Comparison of ENCODE assay signal across 21 mouse cellular contexts in genomic region chr15:99891355-99891754, GRCm38 (mm10). TPM values are rescaled to one million over a fixed set of nuclear protein-coding genes. Genes with fewer than 3 reads are reported as not detected.
DNase-seq lines count a peak whose midpoint lies in the region; ATAC-seq and TF ChIP-seq lines count a peak whose summit lies in the region.
"Had no signal": no experiment of that assay in that cellular context is flagged by ENCODE, and none has a peak within 500 bp of the region (broad histone marks: within the 10 kb centered on the region; RNA-seq: fewer than 3 reads in every experiment).

No protein-coding gene starts in this region.

- H3K9ac ChIP-seq in kidney, embryonic 14.5 days (ENCODE audit: low read depth, low read length) = no peak overlapping the region
- H3K9ac ChIP-seq in lung, postnatal 0 days (replicated peaks; ENCODE audit: low read depth) = no peak overlapping the region
- H3K9ac ChIP-seq: hindbrain, embryonic 14.5 days; neural tube, embryonic 15.5 days had no signal

- H3K27ac ChIP-seq in kidney, adult 2 months (ENCODE audit: insufficient read depth, low read depth, low read length) = peak overlapping the region; percentile 86; the same call in 1 of the 2 replicates
- H3K27ac ChIP-seq in kidney, embryonic 14.5 days (ENCODE audit: low read depth, low read length) = no peak overlapping the region
- H3K27ac ChIP-seq in lung, postnatal 0 days (ENCODE audit: low read length) = no peak overlapping the region
- H3K27ac ChIP-seq: forebrain, embryonic 10.5 days; hindbrain, embryonic 14.5 days; neural tube, embryonic 15.5 days had no signal

- H3ac ChIP-seq in myocyte (ENCODE audit: control insufficient read depth, insufficient read length) = no peak overlapping the region

- H3K79me2 ChIP-seq in myocyte (ENCODE audit: control insufficient read depth, insufficient read depth) = no peaks in the 10 kb centered on the region

- TF ChIP-seq CTCF in kidney, adult 2 months (conservative IDR thresholded peaks at IDR 0.05; ENCODE audit: insufficient read depth, insufficient read length, low read depth, low read length) = no peak
- TF ChIP-seq CTCF in lung, postnatal 0 days (IDR thresholded peaks at IDR 0.05) = no peak

- WGBS in kidney, adult 2 months = 60% methylated on average over 3 of the region's 3 CpGs
- WGBS in kidney, embryonic 14.5 days = 81% methylated on average over 2 of the region's 3 CpGs
- 76% methylated on average over 2 of the region's 3 CpGs for WGBS in lung, postnatal 0 days

- H3K4me1 ChIP-seq in kidney, adult 2 months (ENCODE audit: control insufficient read depth, insufficient read depth, low read length) = peaks cover 5% of the 10 kb centered on the region; the same call in 1 of the 2 replicates
- 0 out of 2 replicates have a peak, but pooled peaks cover 4% of the 10 kb centered on the region for H3K4me1 ChIP-seq in kidney, embryonic 14.5 days (ENCODE audit: control insufficient read depth, insufficient read depth, low read length)
- H3K4me1 ChIP-seq in lung, postnatal 0 days (ENCODE audit: insufficient read depth, low read depth, low read length) = no peaks in the 10 kb centered on the region

- H3K4me2 ChIP-seq in kidney, embryonic 14.5 days (replicated peaks; ENCODE audit: low read depth, low read length) = no peak overlapping the region
- peak overlapping the region; percentile 46; the same call in 1 of the 2 replicates for H3K4me2 ChIP-seq in lung, postnatal 0 days (replicated peaks; ENCODE audit: low read depth, low read length)
- peak overlapping the region; percentile 50 for H3K4me2 ChIP-seq in myocyte (ENCODE audit: low read depth)
- H3K4me2 ChIP-seq: hindbrain, embryonic 14.5 days; neural tube, embryonic 15.5 days had no signal

- TF ChIP-seq EP300 in lung, postnatal 0 days (IDR thresholded peaks at IDR 0.05) = no peak

- no peak for TF ChIP-seq POLR2A in kidney, adult 2 months (IDR thresholded peaks at IDR 0.05; ENCODE audit: low read depth, low read length)
- TF ChIP-seq POLR2A in myocyte (IDR thresholded peaks at IDR 0.05; ENCODE audit: insufficient read length, low read depth) = no peak

- no peak for DNase-seq in kidney, adult 2 months
- DNase-seq in lung, postnatal 0 days (ENCODE audit: low spot score) = no peak
- DNase-seq in lung, postnatal 25 days (ENCODE audit: low spot score) = no peak
- DNase-seq in spleen, postnatal 10 days (ENCODE audit: low spot score in 2 of 2) = no peak
- DNase-seq in heart, adult 11 months = no peak
- no peak for DNase-seq in urinary bladder, adult 18-20 months (ENCODE audit: low spot score in 2 of 2)
- DNase-seq: adrenal gland, postnatal 25 days; cerebellum, adult 11-12 months; cerebellum, postnatal 36 days; gastrocnemius, postnatal 10 days; heart, postnatal 36 days; kidney, adult 11 months; layer of hippocampus, adult 9-11 months; midbrain, embryonic 14.5 days; spleen, adult 18-20 months had no signal

- no peaks in the 10 kb centered on the region for H3K36me3 ChIP-seq in kidney, adult 2 months (ENCODE audit: control insufficient read depth, insufficient read depth, low read length)
- H3K36me3 ChIP-seq in kidney, embryonic 14.5 days (ENCODE audit: control insufficient read depth, insufficient read depth, low read length) = no peaks in the 10 kb centered on the region
- H3K36me3 ChIP-seq in lung, postnatal 0 days (ENCODE audit: insufficient read depth, low read length) = no peaks in the 10 kb centered on the region
- no peaks in the 10 kb centered on the region for H3K36me3 ChIP-seq in myocyte (ENCODE audit: control insufficient read depth, insufficient read depth)
- H3K36me3 ChIP-seq: forebrain, embryonic 10.5 days; neural tube, embryonic 15.5 days had no signal

- ATAC-seq in kidney, embryonic 14.5 days (ENCODE audit: low FRiP score, low TSS enrichment) = no peak
- no peak for ATAC-seq in lung, postnatal 0 days

- no peaks in the 10 kb centered on the region for H3K9me3 ChIP-seq in kidney, embryonic 14.5 days (ENCODE audit: control insufficient read depth, low read length)
- H3K9me3 ChIP-seq in lung, postnatal 0 days (ENCODE audit: low read length) = no peaks in the 10 kb centered on the region
- H3K9me3 ChIP-seq: forebrain, embryonic 10.5 days; neural tube, embryonic 15.5 days had no signal

- H3K27me3 ChIP-seq in kidney, adult 2 months (replicated peaks; ENCODE audit: control insufficient read depth, insufficient read depth, low read length) = no peaks in the 10 kb centered on the region
- H3K27me3 ChIP-seq in kidney, embryonic 14.5 days (ENCODE audit: control insufficient read depth, insufficient read depth, low read length) = no peaks in the 10 kb centered on the region
- no peaks in the 10 kb centered on the region for H3K27me3 ChIP-seq in lung, postnatal 0 days (replicated peaks; ENCODE audit: insufficient read depth, low read length)
- H3K27me3 ChIP-seq in myocyte (ENCODE audit: control insufficient read depth, insufficient read depth, insufficient read length) = no peaks in the 10 kb centered on the region
- H3K27me3 ChIP-seq: neural tube, embryonic 15.5 days had no signal

- H3K4me3 ChIP-seq in kidney, adult 2 months (ENCODE audit: insufficient read depth, low read depth, low read length) = no peak overlapping the region
- no peak overlapping the region for H3K4me3 ChIP-seq in kidney, embryonic 14.5 days (ENCODE audit: low read length)
- no peak overlapping the region for H3K4me3 ChIP-seq in lung, postnatal 0 days (ENCODE audit: low read depth, low read length)
- no peak overlapping the region for H3K4me3 ChIP-seq in myocyte
- H3K4me3 ChIP-seq: forebrain, embryonic 10.5 days; megakaryocyte, embryonic 14.5 days; neural tube, embryonic 15.5 days had no signal

TF ChIP-seq in myocyte, 11 proteins besides CTCF, POLR2A, EP300 and RAD21:
- TF ChIP-seq TCF12 (IDR thresholded peaks at IDR 0.05; ENCODE audit: insufficient read depth, poor library complexity, severe bottlenecking) = peak; percentile 57
- TF ChIP-seq MYOD1 (IDR thresholded peaks at IDR 0.05; ENCODE audit: control insufficient read depth in 1 of 3, insufficient read length in 2 of 3, low read depth in 2 of 3) = peak in 2 of 3 experiments; percentile 63 to 79
- TF ChIP-seq SRF (IDR thresholded peaks at IDR 0.05; ENCODE audit: control insufficient read depth, insufficient read length, low read depth) = no peak
- no peak for TF ChIP-seq USF1 (IDR thresholded peaks at IDR 0.05; ENCODE audit: low read depth)
- no peak for TF ChIP-seq POLR2AphosphoS2 (IDR thresholded peaks at IDR 0.05; ENCODE audit: insufficient read length, low read depth)

RNA-seq across cellular contexts. Expression of gene Lima1, which starts 16.1 kb away (rescaled TPM):
- polyA plus RNA-seq in kidney, adult 2 months (2012; rRNA removed) = 29.9 and 32.7 TPM in 2 replicates
- polyA plus RNA-seq in kidney, embryonic 14.5 days (2014; fragmentation: Nextera tagmentation; extraction: Ambion mirVana) = 23.4 and 43.5 TPM in 2 replicates
- 28.6 and 38.5 TPM in 2 replicates for polyA plus RNA-seq in lung, postnatal 0 days (2015; fragmentation: Nextera tagmentation; extraction: Ambion mirVana)
- polyA plus RNA-seq in myocyte (2012; fragmentation: generic; extraction: Trizol) = 140 TPM
